Mouse (Mus musculus) gastrocnemius, postnatal 25 days (tissue): Measurements from ENCODE around the gene Ifitm10. TPM values are rescaled to one million over a fixed set of nuclear protein-coding genes. Genes with fewer than 3 reads are reported as not detected.

ENCODE experiments used
- DNase-seq: peaks from one replicate; pipeline ENCODE4 v3.0.0; 2022
- total RNA-seq, 2 experiments: library from RNA; stranded (reverse); gene quantifications; 1 replicate in 1 of 2; 2 replicates in 1 of 2; pipeline ENCODE4 v1.2.3; 2021

Ifitm10 gene
- total RNA-seq, 2 experiments from 2014 or later: 3.3 to 4.2 TPM

GRCm38 (mm10) chr7:142389961-142390650 is 16.6 kb upstream of the Ifitm10 start:
- no peak for DNase-seq

- DNase-seq: no peak
Observed at GRCm38 (mm10) chr7:142388740-142389139, 15.2 kb upstream of the Ifitm10 start.

GRCm38 (mm10) chr7:142388198-142388597 is 14.6 kb upstream of the Ifitm10 start:
- DNase-seq: no peak

GRCm38 (mm10) chr7:142387419-142388148 is 14.0 kb upstream of the Ifitm10 start, which contains the start of gene Ctsd:
Gene Ctsd (minus strand): TSS chr7:142388038.
- DNase-seq: peak; percentile 98

- peak; percentile 40 for DNase-seq
Observed at GRCm38 (mm10) chr7:142386621-142387201, 13.2 kb upstream of the Ifitm10 start.

GRCm38 (mm10) chr7:142385742-142386403 is 12.3 kb upstream of the Ifitm10 start:
- no peak for DNase-seq

- peak; percentile 64 for DNase-seq
Observed at GRCm38 (mm10) chr7:142384306-142384705, 10.8 kb upstream of the Ifitm10 start.

GRCm38 (mm10) chr7:142382567-142382966 is 9.0 kb upstream of the Ifitm10 start, which contains the start of gene Gm49369:
Gene Gm49369 (minus strand): TSS chr7:142382667.
- no peak for DNase-seq

- no peak for DNase-seq
Observed at GRCm38 (mm10) chr7:142381175-142381574, 7.6 kb upstream of the Ifitm10 start.

GRCm38 (mm10) chr7:142379186-142379585 is 5.6 kb upstream of the Ifitm10 start:
- no peak for DNase-seq

GRCm38 (mm10) chr7:142377233-142377925 is 3.8 kb upstream of the Ifitm10 start:
- no peak for DNase-seq

GRCm38 (mm10) chr7:142376096-142376495 is 2.5 kb upstream of the Ifitm10 start:
- no peak for DNase-seq

GRCm38 (mm10) chr7:142375261-142375724 is 1.7 kb upstream of the Ifitm10 start:
- no peak for DNase-seq

GRCm38 (mm10) chr7:142374413-142375015 is 961 bp upstream of the Ifitm10 start:
- peak; percentile 69 for DNase-seq

- no peak for DNase-seq
Observed at GRCm38 (mm10) chr7:142373039-142373438, 514 bp downstream of the Ifitm10 start.

GRCm38 (mm10) chr7:142371768-142372661 is 1.5 kb downstream of the Ifitm10 start:
- DNase-seq: no peak

GRCm38 (mm10) chr7:142371398-142371767 is 2.2 kb downstream of the Ifitm10 start:
- DNase-seq: no peak

- DNase-seq: no peak
Observed at GRCm38 (mm10) chr7:142370937-142371336, 2.6 kb downstream of the Ifitm10 start.

- peak; percentile 47 for DNase-seq
Observed at GRCm38 (mm10) chr7:142369820-142370219, 3.7 kb downstream of the Ifitm10 start.

- DNase-seq: peak; percentile 79
Observed at GRCm38 (mm10) chr7:142368856-142369255, 4.7 kb downstream of the Ifitm10 start.
